Mouse (Mus musculus): ENCODE results near the gene Lax1.
A peak's percentile ranks its signal among the peaks of the same experiment; 100 is the strongest.

The Lax1 gene

GRCm38 (mm10) chr1:133689897-133690296 is at the start of gene Lax1:
Gene Lax1 (minus strand): TSS chr1:133690108.
- DNase-seq = no peak

DNA sequence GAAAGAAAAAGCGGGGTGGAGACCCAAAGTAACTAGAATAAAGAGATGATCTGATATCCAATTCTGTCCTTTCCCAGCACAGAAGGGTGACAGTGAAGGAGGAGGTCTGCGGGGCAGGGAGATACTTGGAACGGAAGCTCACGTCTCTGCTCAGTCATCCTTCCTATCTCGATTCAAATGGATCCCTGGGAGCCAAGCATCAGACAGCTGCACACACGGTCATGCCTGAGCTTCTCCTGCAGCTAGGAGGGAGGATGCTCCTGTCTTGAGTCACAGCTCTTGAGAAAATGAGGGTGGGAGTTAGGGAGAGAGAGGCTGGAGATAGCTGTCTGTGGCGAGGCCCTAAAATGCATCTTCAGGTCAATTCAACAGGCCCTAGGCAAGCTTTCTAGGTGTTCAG is 46.8 kb upstream of the Lax1 start:
- no peak for DNase-seq

GRCm38 (mm10) chr1:133735995-133736652 is 46.2 kb upstream of the Lax1 start:
- peak; percentile 61 to 76 for DNase-seq

DNA sequence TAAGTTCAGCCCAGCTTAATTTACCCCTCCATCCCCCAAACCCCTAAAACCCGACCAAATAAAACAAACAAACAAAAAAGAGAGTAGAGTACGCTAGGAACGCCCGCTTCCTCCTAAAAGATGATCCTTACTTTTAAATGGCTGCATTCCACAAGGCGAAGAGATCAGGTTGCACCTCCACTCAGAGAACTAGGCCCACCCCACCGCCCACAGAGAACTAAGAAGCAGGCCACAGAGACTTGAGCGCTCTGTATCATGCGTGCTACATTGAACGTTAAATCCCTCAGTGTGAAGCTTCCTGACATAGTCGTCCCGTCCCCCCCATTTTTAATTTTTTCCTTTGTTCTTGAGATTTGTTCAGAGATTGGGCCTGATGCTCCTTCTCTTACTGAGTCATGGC is 42.9 kb upstream of the Lax1 start:
- DNase-seq = no peak

DNA sequence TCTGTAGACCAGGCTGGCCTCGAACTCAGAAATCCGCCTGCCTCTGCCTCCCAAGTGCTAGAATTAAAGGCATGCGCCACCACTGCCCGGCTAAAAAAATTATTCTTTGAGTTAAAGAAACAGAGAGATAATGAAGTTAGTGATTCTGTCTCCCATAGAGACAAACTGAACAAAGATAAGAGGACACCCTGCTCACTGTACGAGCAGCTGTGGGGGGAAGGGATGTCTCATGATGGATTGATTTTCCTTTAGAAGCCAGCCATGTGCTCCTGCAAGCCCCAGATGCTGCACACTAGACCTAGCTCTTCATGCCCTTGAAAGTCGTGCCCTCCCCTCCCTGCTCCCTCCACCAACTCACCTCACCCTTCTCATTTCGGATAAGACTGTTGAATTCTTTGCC is 38.4 kb upstream of the Lax1 start:
- no peak for DNase-seq

- DNase-seq = no peak
These were observed 30.4 kb upstream of the Lax1 start for GRCm38 (mm10) chr1:133720342-133720741.

DNA sequence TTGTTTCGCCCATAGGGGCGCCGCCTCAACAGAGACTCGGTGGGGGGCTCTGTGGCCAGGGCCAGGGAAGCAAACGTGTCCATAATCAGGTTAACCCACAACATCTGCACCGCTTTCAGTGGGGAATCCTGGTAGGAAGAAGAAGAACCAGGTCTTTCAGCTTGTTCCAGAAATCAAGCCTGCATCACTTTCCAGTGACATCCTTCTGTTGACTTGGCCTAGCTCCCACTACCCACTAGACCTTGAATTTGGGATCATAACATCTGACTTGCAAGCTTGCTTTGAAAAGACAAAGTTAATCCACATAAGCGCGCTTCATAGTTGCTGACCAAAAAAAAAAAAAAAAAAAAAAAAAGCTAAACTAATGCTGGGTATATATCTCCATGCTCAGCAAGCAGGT is 28.9 kb upstream of the Lax1 start:
- DNase-seq = no peak

DNA sequence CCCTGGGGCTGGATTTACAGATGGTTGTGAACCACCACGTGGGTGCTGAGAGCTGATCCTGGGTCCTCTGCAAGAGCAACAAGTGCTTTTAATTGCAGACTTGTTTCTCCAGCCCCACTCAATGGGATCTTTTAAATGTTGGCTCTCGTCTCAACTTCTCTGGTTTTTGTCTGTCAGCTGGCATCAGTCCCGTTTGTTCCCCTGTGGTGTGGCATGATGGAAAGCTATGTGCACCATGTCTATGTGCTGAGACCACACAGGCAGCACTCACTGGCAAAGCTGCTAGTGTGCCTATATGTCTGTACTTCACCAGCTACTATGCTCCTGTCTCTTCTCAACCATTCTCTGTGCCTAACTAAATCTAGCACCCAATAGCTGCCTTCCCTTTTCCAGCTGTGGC is 28.4 kb upstream of the Lax1 start:
- DNase-seq = no peak

DNA sequence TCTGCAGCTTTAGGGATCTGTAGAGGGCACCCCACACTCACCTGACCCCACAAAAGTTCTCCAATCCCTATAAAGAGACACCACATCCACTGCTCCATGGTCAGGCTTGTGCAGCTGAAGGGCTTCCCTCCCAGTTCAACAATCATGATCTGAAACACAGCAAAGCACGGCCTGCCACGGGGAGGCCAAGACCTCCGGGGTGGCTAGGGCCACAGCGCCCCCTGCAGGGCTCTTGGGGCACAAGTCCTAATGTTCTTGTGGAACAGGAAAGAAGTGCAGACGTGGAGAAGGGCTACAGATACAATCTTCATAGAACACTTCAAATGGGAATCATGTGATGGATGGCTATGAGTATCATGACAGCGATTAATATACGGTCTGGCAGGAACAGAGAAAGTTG is 26.6 kb upstream of the Lax1 start:
- DNase-seq = peak; percentile 60 to 65

GRCm38 (mm10) chr1:133715191-133715590 is 25.3 kb upstream of the Lax1 start:
- peak; percentile 59 to 67 for DNase-seq

GRCm38 (mm10) chr1:133713009-133713370 is 23.1 kb upstream of the Lax1 start:
- no peak for DNase-seq

DNA sequence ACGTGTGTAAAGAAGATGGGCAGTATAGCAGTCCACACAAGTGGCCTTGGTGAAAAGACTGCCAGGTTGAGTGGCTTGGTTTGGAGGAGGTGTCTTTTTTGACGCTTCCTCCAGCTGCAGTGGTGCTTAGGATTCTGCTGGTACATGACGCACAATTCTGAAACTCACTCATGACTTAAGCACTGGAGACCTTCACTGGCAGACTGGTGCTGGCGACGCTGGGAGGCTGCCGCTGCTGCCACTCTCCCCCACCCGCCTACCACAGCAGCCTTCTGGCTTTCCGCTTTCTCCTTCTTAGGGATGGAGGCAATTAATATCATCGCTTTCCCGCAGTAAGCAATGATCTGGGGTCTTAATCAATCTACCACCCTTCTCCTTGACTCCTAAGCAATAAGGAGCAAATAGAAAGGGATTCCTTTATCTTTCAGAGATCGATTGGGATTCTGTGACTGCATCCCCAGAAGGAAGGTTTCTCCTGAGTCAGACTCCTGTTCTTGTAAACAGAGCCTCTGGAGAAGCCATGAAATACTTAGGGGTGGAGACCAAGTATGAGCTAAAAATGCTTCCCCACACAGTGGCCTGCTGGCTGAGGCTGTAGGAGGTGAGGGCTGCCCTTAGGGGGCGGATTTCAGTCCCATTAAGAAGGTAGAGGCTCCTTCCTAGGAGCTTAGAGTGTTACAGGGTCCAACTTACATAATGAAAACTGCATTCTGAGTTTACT is 22.5 kb upstream of the Lax1 start:
- DNase-seq = no peak

DNA sequence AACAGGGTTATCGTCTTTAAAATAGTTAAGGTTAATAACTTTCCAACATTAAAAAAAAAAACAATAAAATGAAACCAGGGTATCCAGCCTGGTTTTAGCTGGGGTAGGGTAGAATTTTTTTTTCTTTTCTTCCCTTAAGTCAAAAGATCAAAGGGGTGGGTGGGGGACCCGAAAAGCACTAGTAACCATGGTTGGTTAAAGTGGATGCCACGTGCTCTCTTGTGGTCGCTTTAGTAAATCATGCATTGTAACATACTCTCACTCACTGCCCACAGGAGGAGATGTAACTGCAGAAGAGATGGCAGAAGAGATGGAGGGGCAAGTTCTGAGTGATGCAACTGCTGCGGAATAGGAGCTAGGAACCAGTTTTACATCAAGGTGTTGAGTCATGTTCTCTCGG is 21.5 kb upstream of the Lax1 start:
- no peak for DNase-seq

DNA sequence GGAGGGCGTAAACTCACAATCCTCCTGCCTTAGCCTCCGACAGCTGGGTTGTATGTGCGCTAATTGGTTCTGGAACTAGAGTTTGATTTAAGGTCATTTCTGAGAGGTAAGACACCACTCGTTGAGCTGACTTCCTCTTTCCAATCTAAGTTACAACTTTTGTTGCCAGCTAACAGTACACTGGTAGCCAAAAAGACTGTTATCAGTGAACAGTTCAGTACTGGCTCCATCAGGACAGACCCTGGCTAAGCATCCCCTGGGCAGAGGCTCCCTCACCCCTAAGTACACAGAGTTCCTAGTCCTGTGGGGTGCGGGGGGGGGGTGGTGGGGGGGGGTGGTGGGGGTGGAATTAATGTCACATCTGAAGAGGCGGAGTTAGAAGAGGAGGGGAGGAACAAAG is 21.0 kb upstream of the Lax1 start:
- no peak for DNase-seq

GRCm38 (mm10) chr1:133709292-133709691 is 19.4 kb upstream of the Lax1 start:
- DNase-seq = no peak

- DNase-seq = peak in 1 of 2 experiments; percentile 59
These were observed 11.9 kb upstream of the Lax1 start for GRCm38 (mm10) chr1:133701824-133702223.

- DNase-seq = no peak
These were observed 8.2 kb upstream of the Lax1 start for GRCm38 (mm10) chr1:133697935-133698620.

GRCm38 (mm10) chr1:133695901-133696300 is 6.0 kb upstream of the Lax1 start:
- peak; percentile 90 to 91 for DNase-seq

DNA sequence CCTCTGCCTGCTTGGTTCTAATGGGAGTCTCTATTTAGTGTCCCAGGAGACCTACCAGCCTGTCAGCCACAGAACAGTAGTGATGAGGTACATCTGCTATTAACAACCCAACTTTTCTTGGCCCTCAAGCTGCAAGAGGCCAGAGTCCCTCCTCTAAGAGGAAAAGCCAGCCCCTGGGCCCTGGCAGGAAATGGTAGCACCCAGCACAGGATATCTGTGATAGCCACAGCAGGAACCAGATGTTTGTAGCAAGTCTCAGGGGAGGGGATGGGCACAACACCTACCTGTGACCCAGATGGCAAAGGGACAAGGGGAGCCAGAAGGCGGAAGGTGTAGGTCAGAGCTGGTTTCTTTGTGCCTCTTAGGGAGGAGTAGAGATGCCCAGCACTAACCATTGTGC is 5.0 kb upstream of the Lax1 start:
- peak in 1 of 2 experiments; percentile 55 for DNase-seq

DNA sequence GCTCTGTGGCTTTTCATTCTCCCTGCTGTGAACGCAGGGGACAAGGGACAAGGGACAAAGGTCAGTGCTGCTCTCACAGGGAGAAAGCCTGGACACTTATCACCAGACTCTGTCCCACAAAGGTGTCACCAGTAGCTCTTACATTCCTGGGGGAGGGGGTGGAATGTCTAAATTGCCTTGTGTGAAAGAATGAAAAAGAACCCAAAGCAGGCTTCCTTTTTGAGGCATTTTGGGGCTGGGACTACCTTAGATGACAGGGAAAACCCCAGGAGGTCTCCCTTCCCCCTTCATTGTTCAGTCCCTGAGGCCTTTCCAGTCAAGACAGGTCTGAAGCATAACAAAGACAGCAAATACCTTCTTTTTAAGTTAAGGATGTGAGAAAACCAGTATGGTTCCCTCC is 4.4 kb upstream of the Lax1 start:
- peak; percentile 32 to 49 for DNase-seq

GRCm38 (mm10) chr1:133693536-133694114 is 3.7 kb upstream of the Lax1 start:
- DNase-seq = no peak

GRCm38 (mm10) chr1:133692195-133692594 is 2.3 kb upstream of the Lax1 start:
- DNase-seq = no peak

DNA sequence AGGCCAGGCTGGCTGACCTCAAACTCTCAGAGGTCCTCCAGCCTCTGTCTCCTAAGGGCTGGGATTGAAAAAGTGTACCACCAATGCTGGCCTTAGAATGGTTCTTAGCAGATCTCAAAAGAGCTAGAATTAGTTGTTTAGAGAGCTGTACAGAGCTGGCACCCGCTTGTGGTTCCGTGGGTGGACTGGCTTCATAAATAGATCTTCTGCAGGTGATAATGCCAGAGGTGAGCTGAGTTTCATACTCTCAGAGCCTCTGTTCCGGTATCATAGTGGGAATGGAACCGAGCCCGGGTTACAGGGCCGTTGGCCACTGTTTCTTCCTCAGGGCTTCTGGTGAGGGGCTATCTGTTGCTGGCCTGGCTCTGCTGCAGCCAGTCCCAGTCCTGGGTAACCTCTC is 1.1 kb upstream of the Lax1 start:
- no peak for DNase-seq

GRCm38 (mm10) chr1:133688301-133688700 is 1.6 kb downstream of the Lax1 start:
- no peak for DNase-seq
